Mouse (Mus musculus) adrenal gland, postnatal 14 days (tissue): ENCODE results near the gene Crip3. TPM values are rescaled to one million over a fixed set of nuclear protein-coding genes. Genes with fewer than 3 reads are reported as not detected.
A peak's percentile ranks its signal among the peaks of the same experiment; 100 is the strongest.

ENCODE experiments used
- DNase-seq: peaks from one replicate; pipeline ENCODE4 v3.0.0; 2021; ENCODE audit warnings: mixed read lengths
- long read RNA-seq, 2 experiments: library from polyadenylated mRNA; stranded (forward); transcript quantifications; one replicate each; pipeline ENCODE4 v2.0.0; 2021
- total RNA-seq: library from RNA; stranded (reverse); gene quantifications from 2 replicates; pipeline ENCODE4 v1.2.3, GENCODE M21; 2021

Gene Crip3
- total RNA-seq, result 1.1 and 1.2 TPM in 2 replicates
- long read RNA-seq, experiment 1, partial matches to known transcripts, result 0 of 2 reads
- long read RNA-seq, experiment 1, other reads (novel, unspliced or antisense), result 1 of 2 reads
- long read RNA-seq, experiment 2, partial matches to known transcripts, result 0 of 1 reads
- long read RNA-seq, experiment 2, other reads (novel, unspliced or antisense), result 0 of 1 reads

DNA sequence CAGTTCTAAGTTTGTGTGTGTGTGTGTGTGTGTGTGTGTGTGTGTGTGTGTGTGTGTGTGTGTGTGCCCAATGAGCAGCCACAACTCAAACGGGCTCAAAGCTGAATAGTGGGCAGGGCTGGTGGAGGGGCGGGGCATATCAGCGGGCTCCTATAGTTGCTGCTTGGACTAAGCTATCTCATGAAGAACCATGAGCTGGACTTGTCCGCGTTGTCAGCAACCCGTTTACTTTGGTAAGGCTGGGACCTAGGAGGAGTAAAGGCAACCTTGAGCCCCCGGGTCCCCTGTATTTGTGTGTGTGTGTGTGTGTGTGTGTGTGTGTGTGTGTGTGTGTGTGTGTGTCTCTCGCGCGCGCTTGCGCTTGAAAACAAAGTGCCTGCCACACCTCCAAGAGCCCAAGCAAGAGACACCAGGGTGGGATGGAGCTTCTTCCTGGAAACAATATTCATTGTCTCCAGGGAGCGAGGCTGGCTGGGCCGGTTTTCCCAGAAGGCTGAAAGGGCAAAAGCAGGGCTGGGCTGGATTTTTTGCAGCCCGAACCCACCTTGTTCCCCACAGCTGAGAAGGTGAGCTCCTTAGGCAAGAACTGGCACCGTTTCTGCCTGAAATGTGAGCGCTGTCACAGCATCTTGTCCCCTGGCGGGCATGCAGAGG, at the start of gene Crip3:
Crip3 (plus strand) TSS at position 166 of the 654 bp plus-strand sequence.
- DNase-seq, result peak; percentile 64

DNA sequence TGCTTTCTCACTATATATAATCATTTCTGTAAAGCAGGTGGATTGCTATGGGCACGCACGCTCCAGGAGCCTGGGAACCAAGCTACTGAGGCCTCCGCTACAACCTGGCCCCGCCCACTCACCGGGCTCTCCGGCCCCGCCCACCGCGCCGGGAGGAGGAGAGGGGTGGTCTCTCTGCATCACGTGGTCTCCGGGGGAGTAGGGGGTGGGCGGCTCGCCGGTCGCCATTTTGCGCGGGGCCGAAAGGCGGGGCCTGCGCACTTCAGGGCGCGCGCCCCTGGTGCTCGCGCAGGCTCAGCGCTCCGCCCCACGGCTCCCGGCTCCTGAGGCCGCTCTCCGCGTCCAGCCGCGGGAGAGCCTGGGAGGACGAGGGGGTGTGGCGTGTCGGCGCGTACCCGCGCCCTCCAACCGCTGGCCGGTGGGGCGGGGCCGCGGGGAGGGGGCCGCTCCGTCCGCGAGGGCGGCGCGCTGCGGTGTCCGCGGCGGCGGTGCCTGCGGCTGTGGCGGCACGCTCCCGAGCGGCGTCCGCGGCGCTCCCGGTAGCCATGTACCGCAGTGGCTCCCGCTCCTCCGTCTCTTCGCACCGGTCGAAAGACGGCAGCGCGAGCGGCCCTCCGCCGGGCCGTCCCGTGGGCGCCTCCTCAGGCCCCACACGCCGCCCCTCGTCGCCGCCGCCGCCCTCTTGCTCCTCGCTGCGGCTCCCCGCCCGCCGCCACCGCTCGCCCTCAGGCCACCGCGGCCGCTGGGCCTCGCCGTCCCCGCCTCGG, 45.2 kb upstream of the Crip3 start, which contains the start of gene Zfp318:
Zfp318 (plus strand) TSS at position 438 of the 767 bp plus-strand sequence.
- DNase-seq, result peak; percentile 99

DNA sequence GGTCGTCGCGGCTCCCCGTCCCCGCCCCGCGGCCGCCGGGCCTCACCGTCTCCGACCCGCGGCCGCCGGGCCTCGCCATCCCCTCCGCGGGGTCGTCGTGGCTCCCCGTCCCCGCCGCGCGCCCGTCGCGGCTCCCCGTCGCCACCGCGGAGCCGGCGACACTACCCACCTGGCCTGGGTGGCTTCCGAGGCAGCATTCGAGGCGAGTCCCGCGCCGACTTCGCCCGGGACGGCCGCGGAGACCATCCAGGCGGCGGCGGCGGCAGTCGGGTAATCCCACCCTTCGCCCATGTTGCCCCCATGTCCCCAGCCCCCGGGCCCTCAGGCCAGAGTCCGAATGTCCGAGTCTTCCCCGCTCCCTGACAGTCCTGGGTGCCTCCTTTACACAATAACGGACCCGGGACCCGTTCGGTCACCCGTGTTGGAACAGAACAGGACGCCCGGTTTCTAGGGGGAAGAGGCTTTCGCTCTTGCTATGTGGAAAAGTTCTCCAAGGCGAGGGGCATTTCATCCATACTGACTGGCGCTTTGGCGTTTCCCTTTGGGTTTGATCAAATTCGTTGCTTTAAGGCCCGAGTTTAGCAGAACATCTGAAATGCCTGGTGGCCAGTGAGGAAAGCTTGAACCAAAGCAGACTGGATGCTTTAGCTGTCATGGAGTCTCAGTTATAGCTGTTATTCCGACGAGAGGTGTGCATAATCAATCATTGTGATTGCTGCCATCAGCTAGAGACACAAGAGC, 44.5 kb upstream of the Crip3 start:
- DNase-seq, result peak; percentile 40

DNA sequence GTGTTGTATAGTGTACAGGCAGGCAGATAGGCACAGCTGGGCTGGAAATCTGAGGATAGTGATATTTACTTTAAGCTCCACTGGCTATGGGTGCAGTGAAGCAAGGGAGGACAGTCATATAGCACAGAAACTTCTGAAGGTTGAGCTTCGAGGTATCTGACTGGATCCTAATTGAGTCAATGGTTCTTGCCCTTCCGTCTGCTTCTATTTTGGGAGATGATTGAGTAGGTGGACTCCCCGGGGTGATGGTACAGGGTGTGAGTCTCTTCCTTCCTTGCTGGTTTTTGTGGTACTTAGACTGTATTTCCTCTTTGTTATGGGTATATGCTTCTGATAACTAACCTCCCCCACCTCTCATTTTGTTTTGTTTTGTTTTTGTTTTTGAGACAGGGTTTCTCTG, 40.5 kb upstream of the Crip3 start:
- DNase-seq, result no peak

DNA sequence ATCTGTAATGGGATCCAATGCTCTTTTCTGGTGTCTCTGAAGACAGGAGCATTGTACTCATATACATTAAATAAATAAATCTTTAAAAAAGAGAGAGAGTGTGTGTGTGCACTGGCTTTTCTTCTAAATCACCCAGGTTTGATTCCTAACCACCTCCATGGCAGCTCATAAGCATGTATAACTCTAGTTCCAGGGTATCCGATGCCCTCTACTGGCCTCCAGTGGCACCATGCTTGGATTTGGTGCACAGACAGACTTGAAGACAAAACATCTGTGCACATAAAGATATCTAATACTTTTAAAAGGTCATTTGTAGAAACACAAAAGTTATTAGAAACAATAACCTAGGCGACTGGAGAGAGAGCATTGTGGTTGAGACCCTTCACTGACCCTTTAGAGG, 35.7 kb upstream of the Crip3 start:
- DNase-seq, result peak; percentile 57

DNA sequence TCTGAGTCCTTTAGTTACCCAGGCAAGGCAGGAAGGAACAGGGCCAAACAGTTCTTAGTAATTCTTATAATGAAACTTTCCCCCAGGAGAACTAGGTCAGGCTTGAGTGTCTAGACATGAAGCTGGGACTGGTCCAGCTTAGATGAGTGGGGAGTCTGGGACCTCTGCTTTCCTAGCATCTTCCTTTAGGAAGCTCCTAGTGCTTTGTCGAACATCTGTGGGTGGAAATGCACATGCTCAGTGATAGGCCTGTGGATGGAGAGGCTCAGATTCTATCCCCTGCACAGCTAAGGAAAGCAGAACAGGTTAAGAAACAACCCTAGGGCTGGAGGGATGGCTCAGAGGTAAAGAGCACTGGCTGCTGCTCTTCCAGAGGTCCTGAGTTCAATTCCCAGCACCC, 34.1 kb upstream of the Crip3 start:
- no peak for DNase-seq

DNA sequence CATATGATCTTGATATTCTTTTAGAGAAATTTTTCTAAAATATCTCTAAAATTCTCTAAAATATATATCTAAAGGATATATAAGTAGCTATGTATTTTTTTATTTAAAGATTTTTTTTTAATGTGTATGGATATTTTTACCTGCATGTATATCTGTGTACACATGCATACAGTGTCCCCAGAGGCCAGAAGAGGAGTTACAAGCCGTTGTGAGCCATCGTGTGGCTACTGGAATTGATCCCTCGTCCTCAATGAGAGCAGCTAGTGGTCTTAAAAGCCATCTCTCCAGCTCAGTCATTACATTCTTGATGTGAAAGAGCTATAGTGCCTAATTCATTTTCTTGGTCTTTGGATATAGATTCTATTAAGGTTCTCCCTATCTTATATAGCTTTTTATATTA, 20.2 kb upstream of the Crip3 start:
- DNase-seq, result no peak

DNA sequence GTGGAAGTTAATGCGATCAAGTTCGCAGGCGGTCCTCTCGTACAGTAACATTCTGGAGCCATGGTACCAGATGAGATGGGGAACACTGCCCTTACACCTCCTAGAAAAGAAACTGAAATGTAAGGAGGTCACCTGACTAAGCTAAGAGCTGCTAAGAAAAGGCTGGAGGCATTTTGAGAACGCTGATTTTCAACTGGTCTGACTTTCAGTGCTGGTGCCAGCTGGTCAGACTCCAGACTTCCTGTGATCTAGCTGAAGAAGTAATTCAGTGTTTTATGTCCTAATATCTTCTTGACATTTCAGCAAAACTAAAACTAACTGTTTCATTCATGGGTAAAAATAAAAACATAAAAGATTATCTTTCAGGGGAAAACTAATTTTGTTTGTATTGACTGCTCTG, 10.1 kb upstream of the Crip3 start:
- peak; percentile 45 for DNase-seq

DNA sequence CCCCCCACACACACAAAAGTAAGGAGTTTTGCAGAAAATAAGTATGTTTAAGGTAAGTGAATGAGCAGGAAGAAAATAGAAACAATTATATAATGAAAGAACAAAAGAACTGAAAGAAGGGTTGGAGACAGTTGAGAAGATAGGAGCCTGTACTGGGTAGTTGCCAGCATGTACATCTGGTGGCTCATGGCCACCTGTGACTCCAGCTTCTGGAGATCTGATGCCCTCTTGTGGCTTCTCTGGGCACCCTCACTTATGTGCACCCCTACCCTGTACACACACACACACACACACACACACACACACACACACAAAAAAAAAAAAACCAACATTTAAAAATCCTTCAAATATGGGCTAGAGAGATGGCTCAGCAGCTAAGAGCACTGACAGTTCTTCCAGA, 9.0 kb upstream of the Crip3 start:
- no peak for DNase-seq

DNA sequence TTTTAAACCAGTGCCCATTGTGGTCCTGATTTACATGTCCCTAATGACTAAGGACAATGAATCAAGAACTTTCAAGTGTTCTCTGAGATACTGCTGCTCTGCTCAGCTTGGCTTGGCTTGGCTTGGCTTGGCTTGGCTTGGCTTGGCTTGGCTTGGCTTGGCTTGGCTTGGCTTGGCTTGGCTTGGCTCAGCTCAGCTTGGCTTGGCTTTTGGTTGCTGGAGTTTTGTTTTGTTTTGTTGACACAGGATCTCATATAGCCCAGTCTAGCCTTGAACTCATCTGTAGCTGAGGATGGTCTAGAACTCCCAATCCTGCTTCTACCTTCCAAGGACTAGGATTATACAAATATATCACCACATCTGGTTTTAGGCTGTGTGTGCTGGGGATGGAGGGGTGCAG, 2.2 kb upstream of the Crip3 start:
- no peak for DNase-seq

DNA sequence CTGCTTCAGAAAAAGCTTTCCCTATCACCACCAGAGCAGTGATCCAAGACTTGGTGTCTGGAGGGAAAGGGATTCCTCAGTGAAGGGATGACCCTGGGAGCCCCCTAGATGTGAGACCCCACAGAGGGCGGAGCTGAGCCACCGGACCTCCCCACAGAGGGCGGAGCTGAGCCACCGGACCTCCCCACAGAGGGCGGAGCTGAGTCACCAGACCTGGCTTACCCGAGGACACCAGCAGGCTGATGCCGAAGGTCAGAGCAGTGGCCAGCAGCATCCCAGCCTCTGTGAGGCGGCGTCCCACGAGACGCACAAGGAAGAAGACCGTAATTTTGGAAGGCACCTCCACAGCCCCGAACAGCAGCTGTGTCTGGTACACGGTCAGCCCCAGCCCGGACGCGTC, 4.9 kb downstream of the Crip3 start:
- DNase-seq, result peak; percentile 81

DNA sequence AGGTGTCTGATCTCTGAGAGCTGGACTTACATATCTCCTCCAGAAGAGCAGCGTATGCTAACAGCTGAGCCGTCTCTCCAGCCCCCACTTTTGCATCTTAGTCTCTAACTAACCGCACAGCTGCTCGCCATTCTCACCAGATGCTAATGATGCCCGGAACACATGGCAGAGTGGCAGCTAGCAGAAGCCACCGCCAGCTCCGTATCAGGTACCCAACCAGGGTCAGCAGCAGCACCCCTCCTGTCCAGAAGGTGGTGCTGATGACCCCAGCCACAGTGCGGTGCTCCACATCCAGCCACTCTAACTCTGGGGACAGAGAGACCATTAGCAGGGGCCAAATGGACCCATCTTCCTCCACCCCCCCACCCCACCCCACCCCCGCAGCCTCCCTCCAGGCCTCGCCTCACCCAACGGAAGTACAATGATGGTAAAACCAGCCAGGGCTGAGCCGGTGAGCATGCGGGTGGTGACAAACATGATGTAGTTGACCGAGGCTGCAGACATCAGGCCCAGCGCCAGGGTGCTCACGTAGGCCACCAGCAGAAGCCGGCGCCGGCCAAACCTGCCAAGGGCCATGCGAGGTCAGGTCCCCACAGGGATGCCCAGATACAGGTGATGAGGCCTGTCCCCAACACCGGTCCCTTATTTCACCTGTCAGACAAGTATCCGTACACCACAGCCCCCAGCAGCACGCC, 8.1 kb downstream of the Crip3 start:
- peak; percentile 44 for DNase-seq

DNA sequence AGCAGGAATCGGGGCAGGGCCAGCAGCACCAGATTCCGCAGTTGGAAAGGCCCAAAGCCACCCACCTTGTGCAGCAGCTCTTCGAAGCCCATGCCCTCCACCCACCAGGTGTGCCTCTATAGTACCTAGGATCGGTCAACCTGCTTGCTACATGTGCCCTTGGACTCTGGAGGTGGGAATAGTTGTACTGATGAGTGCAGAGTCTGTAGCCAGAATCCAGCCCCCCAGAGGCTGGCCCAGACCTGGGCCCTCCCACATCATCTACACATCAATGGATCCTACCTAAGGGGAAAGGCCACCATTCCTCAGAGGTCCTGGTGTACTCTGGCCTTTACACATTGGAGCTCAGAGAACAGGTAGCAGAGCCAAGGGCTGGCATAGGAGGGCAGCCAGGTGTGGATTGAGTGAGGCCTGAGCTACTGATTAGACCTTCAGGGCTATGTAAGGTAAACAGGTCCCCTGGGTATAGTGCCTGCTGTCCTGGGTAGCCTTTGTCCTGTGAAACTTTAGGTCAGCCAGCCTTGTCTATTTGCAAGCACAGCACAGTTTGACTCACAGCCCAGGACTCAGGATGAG, 9.7 kb downstream of the Crip3 start, which contains the start of gene Slc22a7:
Slc22a7 (minus strand) TSS at position 160 of the 576 bp plus-strand sequence.
- DNase-seq, result no peak

DNA sequence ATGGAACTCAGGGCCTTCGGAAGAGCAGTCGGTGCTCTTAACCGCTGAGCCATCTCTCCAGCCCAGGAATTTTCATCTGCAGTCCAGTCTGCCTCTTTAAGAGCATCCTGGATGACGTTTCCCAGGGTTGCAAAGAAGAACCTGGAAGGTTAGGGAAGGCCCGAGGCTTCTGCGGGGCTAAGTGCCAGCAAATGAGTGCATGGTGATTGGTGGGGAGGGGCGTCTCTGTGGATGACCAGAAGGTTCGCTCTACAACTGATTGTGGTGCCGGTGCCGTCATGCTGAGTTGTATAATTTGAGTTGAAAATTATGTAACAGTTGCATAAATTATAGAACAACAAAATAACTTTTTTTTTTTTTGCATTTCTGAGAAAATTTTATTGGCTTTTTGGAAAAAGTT, 10.4 kb downstream of the Crip3 start:
- DNase-seq, result no peak

DNA sequence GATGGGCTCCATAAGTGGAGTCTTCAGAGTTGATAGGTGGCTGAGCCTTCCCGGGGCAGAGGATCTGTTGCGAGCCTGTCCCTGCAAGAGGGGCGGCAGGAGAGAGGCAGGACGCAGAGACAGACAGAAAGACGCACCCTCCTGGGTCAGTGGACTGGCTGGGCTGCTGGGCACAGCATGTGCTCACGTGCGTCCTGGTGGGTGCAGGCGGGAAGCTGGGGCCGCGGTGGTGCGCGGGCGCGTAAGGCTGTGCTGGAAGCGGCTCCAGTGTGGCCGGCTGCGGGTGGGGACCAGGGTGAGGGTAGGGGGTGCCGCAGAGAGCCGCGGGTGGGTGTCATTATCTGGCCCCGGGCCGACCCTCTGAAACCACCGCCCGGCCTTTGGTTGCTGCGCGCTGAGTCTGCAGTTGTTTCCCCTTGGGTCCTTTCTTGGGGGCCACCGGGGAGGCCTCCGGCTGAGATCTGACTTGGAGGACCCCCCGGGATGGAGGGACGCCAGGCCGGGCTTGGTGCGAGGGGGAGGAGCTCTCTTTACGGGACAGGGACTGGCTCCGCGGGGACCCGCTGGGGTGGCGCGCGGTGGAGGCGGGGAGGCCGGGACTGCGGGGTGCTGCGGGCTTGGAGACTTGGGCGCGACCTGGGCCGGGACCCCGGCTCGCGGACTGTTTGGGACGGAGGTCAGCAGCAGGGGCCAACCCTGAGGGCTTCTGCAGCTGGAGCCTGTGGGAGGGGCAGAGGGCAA, 16.3 kb downstream of the Crip3 start:
- DNase-seq, result no peak

DNA sequence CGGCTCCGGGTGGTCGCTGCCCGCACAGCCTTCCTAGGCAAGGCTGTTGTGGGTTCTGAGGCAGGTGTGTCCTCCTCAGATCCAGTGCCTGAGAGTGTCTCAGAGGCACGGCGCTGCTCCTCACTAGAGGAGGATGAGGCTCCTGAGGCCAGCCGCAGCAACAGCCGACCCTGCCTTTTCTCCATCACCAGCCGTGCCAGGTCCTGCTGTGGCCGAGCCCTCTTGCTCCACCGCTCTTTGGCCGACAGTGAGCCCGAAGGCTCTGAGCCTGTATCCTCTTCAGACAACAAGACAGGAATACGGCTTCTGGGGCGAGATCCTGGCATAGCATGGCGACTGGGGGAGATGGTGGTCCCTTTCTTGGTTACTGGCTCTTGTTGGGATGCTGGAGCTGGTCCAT, 17.5 kb downstream of the Crip3 start:
- no peak for DNase-seq

DNA sequence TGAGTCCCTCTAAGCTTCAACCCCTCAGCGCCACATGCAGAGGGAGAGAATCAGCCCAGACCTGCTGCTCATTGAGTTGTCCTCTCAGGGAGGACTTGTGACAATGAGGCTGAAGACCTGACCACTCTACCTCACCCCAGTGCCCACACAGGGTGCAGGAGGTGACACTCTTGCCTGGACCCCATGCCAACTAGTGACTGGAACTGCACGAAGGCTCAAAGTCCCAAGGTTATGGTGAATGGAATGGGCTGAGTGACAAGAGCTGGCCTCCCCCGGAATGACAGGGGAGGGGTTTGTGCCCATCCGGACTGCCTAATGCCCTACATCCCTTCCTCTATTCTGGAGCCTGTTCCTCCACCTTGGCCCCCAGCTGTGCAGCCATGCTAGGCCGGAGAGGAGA, 24.0 kb downstream of the Crip3 start:
- no peak for DNase-seq

DNA sequence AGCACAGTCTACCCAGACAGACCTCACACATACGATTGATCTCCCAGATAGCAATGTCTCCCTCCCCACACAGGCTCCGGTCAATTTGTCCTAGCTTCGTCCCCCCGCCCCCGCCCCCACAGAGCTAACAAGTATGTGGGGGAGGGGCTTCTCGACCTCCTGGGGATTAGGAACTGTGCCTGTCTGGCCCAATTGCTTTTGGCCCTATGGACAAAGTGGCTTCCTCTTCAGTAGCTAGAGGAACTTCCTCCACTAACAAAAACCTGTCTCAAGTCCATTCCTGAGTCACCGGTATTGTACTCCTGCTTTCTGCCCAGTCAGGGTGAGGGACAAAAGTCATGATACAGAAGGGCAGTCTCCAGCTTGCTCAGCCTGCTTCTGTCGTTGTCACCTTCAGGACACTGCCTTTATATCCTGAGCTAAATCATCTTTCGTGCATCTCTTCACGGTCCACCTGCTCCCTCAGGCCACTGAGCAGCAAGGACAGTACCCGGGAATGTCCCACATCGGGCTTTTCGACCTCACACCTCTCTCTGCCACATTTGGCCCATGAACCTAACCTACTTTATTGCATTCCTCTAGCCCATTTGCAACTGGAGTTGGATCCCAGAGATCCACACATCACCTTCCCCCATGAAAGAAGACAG, 24.7 kb downstream of the Crip3 start:
- no peak for DNase-seq

DNA sequence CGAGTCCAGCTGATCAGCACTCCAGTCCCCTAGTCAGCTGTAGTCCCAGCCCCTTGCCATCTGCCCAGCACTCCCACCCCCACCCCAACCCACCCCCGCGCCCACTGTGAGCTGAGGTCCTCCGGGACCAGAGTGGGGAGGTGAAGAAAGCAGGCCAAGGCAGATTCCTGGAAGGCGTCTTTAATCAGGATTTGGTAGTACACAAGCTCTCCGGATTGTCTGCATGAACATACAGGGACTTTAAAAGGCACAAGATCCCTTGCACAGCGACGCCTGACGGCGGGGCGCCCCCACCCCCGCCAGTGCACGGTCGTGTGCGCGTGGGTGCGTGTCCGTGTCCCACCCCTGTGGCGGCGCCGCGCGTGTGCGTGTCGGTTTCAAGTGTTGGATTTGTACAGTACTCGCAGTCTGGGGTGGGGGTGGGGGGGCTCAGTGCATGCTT, 25.3 kb downstream of the Crip3 start:
- no peak for DNase-seq

DNA sequence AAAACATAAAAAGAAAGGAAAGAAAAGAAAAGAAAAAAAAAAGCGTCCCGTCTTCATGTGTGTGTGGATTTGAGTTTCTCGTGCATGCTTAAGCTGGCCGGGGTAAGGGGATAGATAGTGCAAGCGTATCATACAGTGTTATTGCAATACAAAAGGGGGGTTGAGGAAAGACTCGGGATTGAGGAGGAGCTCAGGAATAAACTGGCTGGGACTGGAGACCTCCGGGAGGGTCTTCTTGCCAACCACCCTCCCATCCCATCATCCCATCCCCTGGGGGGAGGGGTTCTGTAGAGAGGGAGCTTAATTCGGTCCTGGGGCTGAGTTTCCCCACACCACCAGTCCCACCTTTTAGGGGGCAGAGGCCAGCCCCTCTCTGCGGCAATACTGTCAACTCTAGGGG, 25.8 kb downstream of the Crip3 start:
- DNase-seq, result no peak
